Mouse (Mus musculus) embryonic stem cell, embryonic (primary cell): Measurements from ENCODE around the gene Fubp1.

ENCODE experiments used
- CTCF ChIA-PET, 4 experiments: fragments of 300-600 bp in 2 of 4; fragments of 350-600 bp in 2 of 4; sonication (Branson Sonifier 250); formaldehyde crosslinking; loops; one replicate each; lab custom pipeline; 2022; ENCODE audit warnings: inconsistent platforms in 2 of 4; lab: Charles Lee
- POLR2A ChIA-PET, 4 experiments: fragments of 300-600 bp in 2 of 4; fragments of 350-600 bp in 2 of 4; sonication (Branson Sonifier 250); formaldehyde crosslinking; loops; one replicate each; lab custom pipeline; 2022; ENCODE audit warnings: antibody characterized with exemption in 4 of 4, inconsistent platforms in 1 of 4; lab: Charles Lee

The Fubp1 gene

DNA sequence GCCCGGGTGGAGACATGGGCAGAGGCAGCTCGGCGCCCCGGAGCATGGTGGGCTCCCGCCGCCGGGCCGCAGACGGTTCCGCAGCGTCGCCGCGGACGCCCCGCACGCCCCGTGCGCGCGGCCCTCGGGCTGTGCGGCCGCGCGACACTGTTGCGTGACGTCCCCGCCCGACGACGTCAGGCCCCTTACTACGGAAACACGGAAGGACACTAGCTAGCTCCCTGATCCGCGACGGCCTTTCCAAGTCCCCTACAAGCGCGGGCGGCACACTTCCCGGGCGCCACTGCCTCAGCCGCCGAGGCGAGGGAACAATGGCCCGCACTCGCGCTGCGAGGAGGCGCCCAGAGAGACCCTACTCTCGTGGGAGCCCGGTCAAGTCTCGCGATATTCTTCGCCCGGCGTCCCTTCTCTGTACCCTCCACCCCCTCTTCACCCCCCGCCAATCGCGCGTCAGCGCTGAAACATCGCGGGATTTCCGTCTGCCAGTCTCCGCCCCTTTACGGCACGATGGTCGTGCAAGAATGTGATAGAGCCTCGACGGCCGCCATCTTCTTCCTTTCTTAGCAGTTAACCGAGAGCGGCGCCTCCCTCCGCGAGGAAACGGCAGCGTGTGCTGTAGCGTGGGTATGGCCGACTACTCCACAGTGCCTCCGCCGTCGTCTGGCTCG is at the start of gene Fubp1, which contains the start of gene Dnajb4:
Gene Fubp1 (plus strand): TSS at position 456 of the 668 bp plus-strand sequence.
Gene Dnajb4 (minus strand): TSS at position 336 of the 668 bp plus-strand sequence.
- ChIA-PET POLR2A (interaction anchor here (0.6 to 16.4 kb wide), 51 partner anchors 10 to 694 kb away, joined by 3 to 404 read pairs (median 6); partner anchors contain the start of genes Gipc2 (in 2 of the 4) and Zzz3 (in 2 of the 4)), CTCF (no interaction called here)

DNA sequence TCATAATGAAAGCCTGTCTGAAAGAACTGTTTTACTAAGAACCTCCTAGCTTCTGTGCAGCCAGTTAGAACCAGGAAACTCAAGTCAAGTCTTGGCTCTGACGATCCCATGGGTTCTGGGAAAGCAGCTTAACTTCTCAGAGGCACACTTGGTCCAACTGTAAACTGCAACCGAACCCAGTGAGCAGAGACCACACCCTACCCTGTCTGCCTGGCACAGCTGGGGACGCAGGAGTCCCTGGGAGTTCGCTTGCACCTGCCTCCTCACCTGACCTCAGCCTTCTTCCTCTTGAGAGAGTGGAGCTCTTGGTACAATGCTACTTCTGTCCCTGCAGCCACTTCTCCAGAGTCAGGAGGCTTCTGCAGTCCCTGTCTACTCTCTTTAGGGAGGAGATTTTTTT is 49.6 kb upstream of the Fubp1 start:
- CTCF ChIA-PET, result interaction anchor here in 1 of 4 experiments (1.1 to 1.2 kb wide), 2 partner anchors 50 to 56 kb away, joined by 3 to 4 read pairs; no protein-coding TSS in a partner anchor
- POLR2A ChIA-PET, result interaction anchor here in 2 of 4 experiments (0.7 to 4.0 kb wide), 9 partner anchors 9 to 106 kb away, joined by 3 to 20 read pairs (median 3); partner anchors contain the start of genes Dnajb4 (in 1 of the 2), Fubp1 (in 1 of the 2) and Nexn (in 1 of the 2)

DNA sequence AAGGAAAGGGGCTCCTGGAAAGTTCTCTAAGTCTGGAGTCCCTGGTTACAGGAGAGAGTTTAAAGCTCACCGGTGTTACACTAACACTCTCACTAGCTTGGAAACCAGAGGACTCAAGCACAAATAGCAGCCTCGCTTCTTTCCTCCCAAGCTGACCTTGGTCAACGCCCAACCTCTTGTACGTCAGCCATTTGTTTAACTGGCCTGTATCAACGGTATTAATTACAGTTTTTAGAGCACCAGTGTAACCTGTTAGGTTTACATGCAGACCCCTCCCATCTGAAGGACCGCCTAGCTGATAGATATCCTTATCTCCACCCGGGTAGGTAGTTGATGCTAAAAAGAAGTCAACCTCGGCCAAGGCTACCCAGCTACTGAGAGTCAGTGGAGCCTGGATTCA is 46.9 kb upstream of the Fubp1 start:
- ChIA-PET POLR2A (interaction anchor here in 3 of 4 experiments (0.6 to 5.0 kb wide), 10 partner anchors 9 to 256 kb away, joined by 3 to 46 read pairs (median 4); partner anchors contain the start of genes Dnajb4 (in 1 of the 3) and Fubp1 (in 1 of the 3)), CTCF (interaction anchor here in 2 of 4 experiments (0.6 to 0.8 kb wide), 2 partner anchors 53 to 70 kb away, joined by 3 to 7 read pairs; no protein-coding TSS in a partner anchor)

DNA sequence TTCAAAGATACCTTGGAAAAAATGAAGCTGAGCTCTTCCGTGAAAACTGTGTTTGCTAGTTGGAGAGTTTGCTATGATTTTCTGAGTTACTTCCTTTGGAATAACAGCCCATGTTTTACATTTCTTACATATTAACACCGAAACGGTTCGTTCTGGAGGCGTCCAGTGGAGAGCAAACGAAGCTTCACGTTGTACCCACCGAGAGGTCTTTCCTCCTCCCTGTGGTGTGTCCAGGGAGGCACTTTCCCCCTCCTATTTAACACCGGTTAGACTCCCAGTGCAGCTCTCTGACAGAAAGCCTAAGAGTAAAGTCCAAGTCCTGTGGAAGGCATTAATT is 45.2 kb upstream of the Fubp1 start:
- POLR2A ChIA-PET, result interaction anchor here (0.6 to 5.0 kb wide), 48 partner anchors 8 to 231 kb away, joined by 3 to 46 read pairs (median 5); partner anchors contain the start of genes Dnajb4 (in 3 of the 4) and Fubp1 (in 3 of the 4)

DNA sequence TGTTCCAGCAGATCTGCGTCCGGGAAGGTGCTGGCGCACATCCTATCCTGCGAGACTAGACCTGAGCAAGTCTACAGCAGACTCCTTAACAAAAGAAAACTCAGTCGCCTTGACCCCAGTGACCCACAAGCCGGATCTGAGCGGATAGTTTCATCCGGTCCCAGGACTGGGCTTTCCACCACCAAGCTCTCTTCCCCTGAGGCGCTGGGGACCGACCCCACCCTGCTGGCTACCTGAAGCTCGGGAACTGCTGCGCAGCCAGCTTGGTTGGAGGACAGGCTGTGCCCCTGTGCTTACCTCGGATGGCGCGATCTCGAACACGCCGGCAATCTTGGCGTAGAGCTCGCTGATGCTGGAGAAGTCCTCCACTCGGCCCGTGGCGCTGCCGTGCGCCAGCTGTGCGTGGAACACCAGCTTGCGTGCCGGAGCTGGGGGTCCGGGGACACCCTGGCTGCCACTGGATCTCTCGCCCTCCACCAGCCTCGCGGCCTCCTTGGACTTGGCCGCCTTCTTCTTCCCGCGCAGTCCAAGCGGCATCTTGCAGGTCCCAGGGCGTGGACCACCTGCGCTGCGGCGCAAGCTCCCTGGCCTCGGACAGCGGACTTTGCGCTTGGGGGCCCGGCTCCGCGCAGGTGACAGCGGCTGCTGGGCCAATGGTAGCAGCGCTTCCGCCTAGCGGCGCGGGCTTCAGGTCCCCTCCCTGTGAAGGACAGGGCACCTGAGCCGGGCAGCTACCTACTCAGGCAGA is 44.7 kb upstream of the Fubp1 start:
- CTCF ChIA-PET, result interaction anchor here in 3 of 4 experiments (0.6 to 1.9 kb wide), 7 partner anchors 10 to 304 kb away, joined by 3 to 16 read pairs (median 4); no protein-coding TSS in a partner anchor
- POLR2A ChIA-PET, result interaction anchor here (0.6 to 5.0 kb wide), 51 partner anchors 8 to 764 kb away, joined by 3 to 46 read pairs (median 5); partner anchors contain the start of genes Dnajb4 (in 3 of the 4) and Fubp1 (in 3 of the 4)

More for the DNA sequence above, 45.2 kb upstream of the Fubp1 start:
- CTCF ChIA-PET, result interaction anchor here (0.7 to 1.9 kb wide), 6 partner anchors 45 to 304 kb away, joined by 3 to 16 read pairs (median 6); no protein-coding TSS in a partner anchor

DNA sequence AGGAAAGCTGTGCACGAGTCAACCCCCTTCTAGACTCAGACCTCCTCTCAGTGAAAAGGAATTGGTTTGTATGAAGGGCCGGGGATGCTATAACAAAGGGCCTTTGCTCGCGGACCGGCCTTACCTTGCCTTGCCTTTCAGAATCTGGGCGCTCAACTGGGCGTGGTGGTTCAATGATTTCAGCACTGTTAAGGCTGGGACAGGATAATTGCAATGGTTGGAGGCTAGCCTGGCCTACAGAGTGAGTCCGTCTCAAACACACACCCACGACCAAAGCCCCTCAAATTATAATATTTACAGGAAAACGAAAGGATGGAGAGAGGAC is 44.2 kb upstream of the Fubp1 start, which contains the start of gene Gipc2:
Gene Gipc2 (minus strand): TSS at position 132 of the 325 bp plus-strand sequence.
- CTCF ChIA-PET, result interaction anchor here in 3 of 4 experiments (0.6 to 1.9 kb wide), 5 partner anchors 11 to 83 kb away, joined by 3 to 16 read pairs (median 4); no protein-coding TSS in a partner anchor
- POLR2A ChIA-PET, result interaction anchor here in 3 of 4 experiments (0.6 to 5.0 kb wide), 31 partner anchors 10 to 763 kb away, joined by 3 to 46 read pairs (median 6); partner anchors contain the start of genes Dnajb4 (in 2 of the 3) and Fubp1 (in 2 of the 3)

DNA sequence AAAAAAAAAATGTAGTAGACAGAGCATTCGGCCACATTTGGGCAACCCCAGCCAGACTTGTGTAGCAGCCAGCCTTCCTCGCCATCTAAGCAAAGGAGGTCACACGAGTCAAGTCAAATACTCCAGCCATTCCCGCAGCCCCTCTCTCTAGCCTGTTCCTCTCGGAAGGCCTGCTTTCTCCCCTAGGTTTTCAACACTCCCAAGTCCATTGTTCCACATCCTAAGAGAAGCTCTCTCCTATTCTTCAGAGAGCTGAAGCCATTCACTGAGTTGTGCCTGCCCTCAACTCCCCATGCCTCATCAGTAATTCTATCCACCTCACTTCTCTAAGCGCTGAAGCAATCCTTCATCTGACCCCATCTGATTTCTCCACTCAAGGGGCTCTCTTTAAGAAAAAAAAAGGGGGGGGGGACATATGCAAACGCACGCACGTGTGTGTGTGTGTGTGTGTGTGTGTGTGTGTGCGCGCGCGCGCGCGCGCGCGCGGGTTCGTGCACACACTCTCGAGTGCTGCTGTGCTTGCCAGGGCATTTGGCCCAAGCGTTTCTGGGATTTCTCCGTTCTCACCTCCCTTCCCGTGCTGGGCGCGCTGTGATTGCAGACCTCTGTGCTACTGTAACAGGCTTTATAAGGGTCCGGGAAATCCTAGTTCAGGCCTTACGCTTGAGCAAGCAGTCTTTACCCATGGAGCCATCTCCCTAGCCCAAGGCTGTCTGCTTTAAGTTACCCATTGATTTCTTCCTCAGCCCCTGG is 43.3 kb upstream of the Fubp1 start:
- CTCF ChIA-PET, result interaction anchor here in 2 of 4 experiments (0.6 to 1.4 kb wide), 2 partner anchors 27 to 56 kb away, joined by 3 to 4 read pairs; no protein-coding TSS in a partner anchor

DNA sequence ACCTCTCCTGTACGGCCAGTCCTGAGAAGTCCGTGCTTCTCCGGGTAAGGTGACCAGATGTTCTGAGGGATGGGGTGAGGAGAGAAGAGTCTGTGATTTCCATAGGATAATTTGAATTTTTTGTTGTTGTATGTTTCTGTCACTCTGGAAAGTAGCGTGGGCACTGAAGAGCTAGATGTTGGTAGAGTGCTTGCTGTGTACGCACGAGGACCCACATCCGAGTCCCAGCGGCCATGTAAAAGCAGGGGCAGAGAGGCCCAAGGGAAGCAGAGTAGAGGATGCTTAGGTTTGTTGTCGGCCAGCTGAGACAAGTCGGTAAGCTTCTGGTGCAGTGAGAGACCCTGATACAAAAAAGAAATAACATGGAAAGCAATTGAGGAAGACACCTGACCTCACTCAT is 42.2 kb upstream of the Fubp1 start:
- ChIA-PET POLR2A (interaction anchor here in 1 of 4 experiments (0.8 to 1.4 kb wide), 3 partner anchors 11 to 56 kb away, joined by 3 to 5 read pairs (median 3); no protein-coding TSS in a partner anchor), CTCF (no interaction called here)

More for the DNA sequence above, 43.3 kb upstream of the Fubp1 start:
- POLR2A ChIA-PET, result interaction anchor here in 1 of 4 experiments (0.8 to 1.4 kb wide), 7 partner anchors 11 to 60 kb away, joined by 3 to 7 read pairs (median 3); no protein-coding TSS in a partner anchor

DNA sequence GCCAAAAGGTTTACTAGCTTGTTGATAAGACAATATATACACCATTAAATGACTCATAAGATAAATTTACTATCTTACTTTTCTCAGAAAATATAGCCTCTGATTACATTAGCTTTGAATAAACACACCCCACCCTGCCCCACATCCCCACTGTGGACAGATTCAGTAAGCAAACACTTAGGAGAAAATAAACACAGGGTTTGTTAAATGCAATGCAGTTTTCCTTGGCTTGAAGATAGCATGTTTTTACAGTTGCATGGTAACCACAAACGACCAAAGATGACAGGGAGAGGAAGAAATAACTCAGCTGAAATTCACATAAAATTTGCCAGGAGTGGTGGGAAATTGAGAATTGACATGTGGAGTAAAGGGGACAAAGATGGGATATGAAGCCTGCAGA is 39.8 kb upstream of the Fubp1 start:
- ChIA-PET POLR2A (interaction anchor here in 2 of 4 experiments (0.6 to 1.6 kb wide), 4 partner anchors 13 to 273 kb away, joined by 3 to 5 read pairs (median 4); no protein-coding TSS in a partner anchor), CTCF (no interaction called here)

DNA sequence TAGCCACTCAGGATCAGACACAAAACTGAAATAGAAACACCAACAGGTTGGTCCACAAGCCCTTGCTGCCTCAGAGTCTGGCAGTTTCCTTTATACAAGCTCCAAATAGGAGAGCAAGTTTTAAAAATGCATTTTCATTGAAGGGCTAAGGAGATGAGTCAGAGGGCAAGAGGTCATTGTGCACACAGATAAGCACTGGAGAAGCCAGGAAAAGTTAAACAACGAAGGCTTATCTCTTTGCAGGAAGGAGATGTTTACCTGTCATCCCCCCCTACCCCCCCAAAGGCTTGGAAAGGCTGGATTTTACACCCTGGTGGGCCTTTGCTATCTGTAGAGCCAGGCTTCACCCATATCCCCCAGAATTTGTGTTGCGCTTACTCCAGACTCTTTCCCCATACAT is 39.0 kb upstream of the Fubp1 start:
- ChIA-PET POLR2A (no interaction called here), CTCF (interaction anchor here in 1 of 4 experiments (0.6 kb wide), 1 partner anchor 20 kb away, joined by 3 read pairs; no protein-coding TSS in a partner anchor)

DNA sequence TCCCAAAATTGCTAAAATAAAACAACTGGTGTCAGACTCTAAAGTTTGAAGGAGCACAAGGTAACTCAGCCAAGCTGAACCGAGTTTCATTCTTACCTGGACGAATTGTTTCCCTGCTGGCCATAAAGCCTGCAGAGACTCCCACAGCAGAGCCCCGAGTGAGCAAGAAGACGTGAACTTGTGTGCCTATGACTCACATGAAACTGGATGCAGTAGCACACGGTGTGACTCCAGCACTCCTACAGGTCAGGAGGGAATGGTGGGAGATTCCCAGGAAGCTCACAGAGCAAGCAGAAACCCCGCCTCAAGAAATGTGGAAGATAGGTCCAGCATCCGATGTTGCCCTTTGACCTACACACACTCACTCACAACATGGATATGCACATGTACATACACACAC is 38.4 kb upstream of the Fubp1 start:
- ChIA-PET POLR2A (interaction anchor here in 2 of 4 experiments (0.6 to 1.3 kb wide), 2 partner anchors 9 to 44 kb away, joined by 3 to 4 read pairs; no protein-coding TSS in a partner anchor), CTCF (interaction anchor here in 1 of 4 experiments (1.2 kb wide), 1 partner anchor 61 kb away, joined by 3 read pairs; no protein-coding TSS in a partner anchor)

DNA sequence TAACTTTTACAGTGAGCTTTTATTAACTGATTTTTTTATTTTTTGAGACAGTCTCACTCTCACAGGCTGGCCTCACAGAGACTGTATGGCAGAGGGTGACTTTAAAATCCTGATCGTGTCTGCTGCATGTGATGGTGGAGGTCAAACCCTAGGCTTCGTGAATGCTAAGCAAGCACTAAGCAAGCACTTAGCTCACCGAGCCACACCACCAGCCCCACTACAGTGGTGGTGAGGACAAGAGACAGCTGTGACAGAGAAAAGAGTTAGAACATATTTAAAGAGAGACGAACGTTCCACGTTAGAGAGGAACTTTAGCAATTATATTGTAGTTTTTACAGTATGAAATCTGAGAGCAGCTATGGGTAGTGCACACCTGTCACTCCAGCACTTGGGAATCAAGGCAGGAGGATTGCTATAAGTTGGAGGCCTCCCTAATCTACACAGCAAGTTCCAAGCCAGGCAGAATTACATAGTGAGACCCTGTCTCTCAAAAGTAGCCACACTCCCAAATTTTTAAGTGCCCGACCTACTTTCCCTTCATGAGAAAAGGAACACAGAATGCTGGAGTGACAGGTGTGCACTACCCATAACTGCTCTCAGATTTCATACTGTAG is 37.8 kb upstream of the Fubp1 start:
- ChIA-PET POLR2A (interaction anchor here in 1 of 4 experiments (1.3 kb wide), 1 partner anchor 9 kb away, joined by 4 read pairs; no protein-coding TSS in a partner anchor), CTCF (interaction anchor here in 1 of 4 experiments (1.2 kb wide), 1 partner anchor 61 kb away, joined by 3 read pairs; no protein-coding TSS in a partner anchor)

DNA sequence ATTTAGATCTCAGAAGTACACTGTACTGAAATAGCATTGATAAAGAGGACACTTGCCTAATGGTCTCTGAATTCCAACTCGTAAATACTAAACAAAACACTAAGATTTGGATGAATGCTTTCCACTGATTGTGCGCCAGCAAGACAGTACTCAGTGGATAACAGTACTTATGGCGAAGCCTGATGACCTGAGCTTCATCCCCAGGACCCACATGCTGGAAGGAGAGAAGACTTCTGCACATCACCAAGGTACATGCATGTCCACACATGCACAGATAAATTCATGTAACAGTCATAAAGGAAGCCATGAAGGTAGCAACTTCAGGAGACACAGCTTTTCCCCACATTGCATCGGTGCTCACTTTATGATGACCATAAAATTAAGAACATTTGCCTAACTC is 31.4 kb upstream of the Fubp1 start:
- ChIA-PET CTCF (no interaction called here), POLR2A (interaction anchor here in 3 of 4 experiments (0.7 to 1.7 kb wide), 6 partner anchors 9 to 48 kb away, joined by 3 to 8 read pairs (median 4); partner anchors contain the start of genes Dnajb4 (in 1 of the 3) and Fubp1 (in 1 of the 3))

DNA sequence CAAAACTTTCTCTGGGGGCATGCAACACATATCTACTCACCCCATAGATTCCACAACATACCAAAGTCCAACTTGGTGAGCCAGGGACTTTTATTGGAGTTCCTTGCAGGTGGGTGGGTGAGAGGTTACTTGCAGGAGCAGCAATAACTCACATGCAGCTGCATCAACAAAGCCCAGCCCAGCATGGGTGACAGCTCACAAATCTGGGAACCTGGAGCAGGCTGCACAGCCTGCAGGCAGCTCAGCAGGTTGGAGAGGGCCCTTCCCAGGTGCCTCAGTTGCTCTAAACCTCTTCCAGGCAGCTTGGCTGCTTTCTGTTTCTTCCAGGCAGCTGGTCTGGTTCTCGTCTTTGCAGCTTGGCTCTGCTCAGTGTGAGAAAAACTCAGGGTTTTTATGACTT is 30.9 kb upstream of the Fubp1 start:
- CTCF ChIA-PET, result interaction anchor here in 1 of 4 experiments (0.8 kb wide), 1 partner anchor 49 kb away, joined by 7 read pairs; no protein-coding TSS in a partner anchor
- POLR2A ChIA-PET, result interaction anchor here in 2 of 4 experiments (0.8 to 1.7 kb wide), 4 partner anchors 12 to 30 kb away, joined by 4 to 6 read pairs (median 4); partner anchors contain the start of genes Dnajb4 (in 1 of the 2) and Fubp1 (in 1 of the 2)

DNA sequence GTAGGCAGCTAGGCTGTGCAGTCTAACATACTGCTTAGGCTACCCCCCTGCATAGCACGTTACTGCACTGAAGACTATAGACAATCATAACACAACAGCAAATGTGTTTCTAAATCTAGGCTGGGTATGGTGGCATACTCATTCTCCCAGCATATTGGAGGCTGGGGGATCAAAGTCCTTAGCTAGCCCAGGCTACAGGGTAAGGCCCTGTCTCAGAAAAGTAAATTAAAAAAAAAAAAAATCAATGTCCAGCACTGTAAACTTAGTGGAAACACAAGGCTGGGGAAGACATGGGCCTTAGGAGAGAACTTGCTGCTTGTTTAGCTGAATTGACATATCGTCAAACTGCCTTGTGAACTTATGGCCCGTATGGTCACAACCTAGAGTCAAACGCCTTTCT is 29.6 kb upstream of the Fubp1 start:
- POLR2A ChIA-PET, result interaction anchor here in 2 of 4 experiments (0.6 to 2.0 kb wide), 2 partner anchors 12 to 51 kb away, joined by 3 to 13 read pairs; no protein-coding TSS in a partner anchor
- CTCF ChIA-PET, result interaction anchor here in 1 of 4 experiments (0.7 kb wide), 1 partner anchor 13 kb away, joined by 3 read pairs; no protein-coding TSS in a partner anchor

DNA sequence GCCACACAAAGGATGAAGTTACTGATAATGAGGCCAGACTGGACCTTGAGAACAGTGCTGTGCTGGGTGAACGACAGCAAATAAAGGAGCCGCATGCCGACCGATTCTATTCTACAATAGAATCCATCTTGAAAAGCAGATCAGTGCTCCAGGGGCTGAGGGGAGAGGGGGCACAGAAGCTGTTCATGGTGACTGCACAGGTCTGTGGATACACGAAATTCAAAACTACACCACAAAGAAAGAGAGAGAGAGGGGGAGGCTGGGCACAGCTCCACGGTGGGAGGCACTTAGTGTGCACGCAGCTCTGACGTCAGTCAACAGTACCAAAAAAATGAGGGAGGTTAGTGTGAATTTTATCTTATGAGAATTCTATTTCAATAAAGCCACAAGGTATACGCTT is 26.7 kb upstream of the Fubp1 start:
- CTCF ChIA-PET, result no interaction called here

More for the DNA sequence above, 26.7 kb upstream of the Fubp1 start:
- POLR2A ChIA-PET, result interaction anchor here in 1 of 4 experiments (1.0 kb wide), 1 partner anchor 10 kb away, joined by 3 read pairs; no protein-coding TSS in a partner anchor
